Mouse (Mus musculus) lung, postnatal 14 days (tissue): ENCODE data around the gene Tcl1b1.
"Not testable (repeated sequence)": the region's sequence is repeated elsewhere in the genome, so short reads cannot be mapped to it uniquely, and the experiment has no call there.

Experiments
- DNase-seq: peaks from one replicate; pipeline ENCODE4 v3.0.0; 2021

Gene Tcl1b1

GRCm38 (mm10) chr12:105159390-105159789, at the start of gene Tcl1b1:
Tcl1b1 (plus strand) TSS chr12:105159690.
- no peak for DNase-seq

- DNase-seq, result no peak
These were observed 49.7 kb upstream of the Tcl1b1 start for GRCm38 (mm10) chr12:105109812-105110211.

GRCm38 (mm10) chr12:105112321-105112988, 47.0 kb upstream of the Tcl1b1 start:
- no peak for DNase-seq

GRCm38 (mm10) chr12:105116648-105117047, 42.8 kb upstream of the Tcl1b1 start:
- no peak for DNase-seq

GRCm38 (mm10) chr12:105125362-105125761, 34.1 kb upstream of the Tcl1b1 start:
- no peak for DNase-seq

GRCm38 (mm10) chr12:105126516-105126915, 33.0 kb upstream of the Tcl1b1 start:
- DNase-seq, result no peak

- no peak for DNase-seq
These were observed 31.9 kb upstream of the Tcl1b1 start for GRCm38 (mm10) chr12:105127607-105128006.

GRCm38 (mm10) chr12:105129494-105130205, 29.8 kb upstream of the Tcl1b1 start:
- DNase-seq, result not testable (repeated sequence)

GRCm38 (mm10) chr12:105134167-105134566, 25.3 kb upstream of the Tcl1b1 start:
- DNase-seq, result not testable (repeated sequence)

- DNase-seq, result not testable (repeated sequence)
These were observed 24.7 kb upstream of the Tcl1b1 start for GRCm38 (mm10) chr12:105134826-105135225.

- not testable (repeated sequence) for DNase-seq
These were observed 21.8 kb upstream of the Tcl1b1 start for GRCm38 (mm10) chr12:105137729-105138128.

- DNase-seq, result no peak
These were observed 16.4 kb upstream of the Tcl1b1 start for GRCm38 (mm10) chr12:105143096-105143495.

GRCm38 (mm10) chr12:105144928-105145327, 14.6 kb upstream of the Tcl1b1 start:
- not testable (repeated sequence) for DNase-seq

GRCm38 (mm10) chr12:105145714-105146113, 13.8 kb upstream of the Tcl1b1 start, which contains the start of gene Tcl1b2:
Tcl1b2 (plus strand) TSS chr12:105146014.
- DNase-seq, result no peak

GRCm38 (mm10) chr12:105155286-105155685, 4.2 kb upstream of the Tcl1b1 start:
- DNase-seq, result not testable (repeated sequence)

GRCm38 (mm10) chr12:105158842-105159241, 648 bp upstream of the Tcl1b1 start:
- DNase-seq, result no peak

- no peak for DNase-seq
These were observed 7.2 kb downstream of the Tcl1b1 start for GRCm38 (mm10) chr12:105166734-105167133.

- peak; percentile 2 for DNase-seq
These were observed 13.9 kb downstream of the Tcl1b1 start for GRCm38 (mm10) chr12:105173366-105173765.

- DNase-seq, result peak; percentile 61
These were observed 14.8 kb downstream of the Tcl1b1 start for GRCm38 (mm10) chr12:105174318-105174717.

- not testable (repeated sequence) for DNase-seq
These were observed 16.6 kb downstream of the Tcl1b1 start, which contains the start of gene Tcl1b5 for GRCm38 (mm10) chr12:105176044-105176443. Tcl1b5 (plus strand) TSS chr12:105176344.

- DNase-seq, result not testable (repeated sequence)
These were observed 21.7 kb downstream of the Tcl1b1 start for GRCm38 (mm10) chr12:105181040-105181644.

- DNase-seq, result peak; percentile 5
These were observed 29.5 kb downstream of the Tcl1b1 start for GRCm38 (mm10) chr12:105188980-105189379.

GRCm38 (mm10) chr12:105190743-105191142, 31.3 kb downstream of the Tcl1b1 start, which contains the start of gene Tcl1b3:
Tcl1b3 (plus strand) TSS chr12:105191043.
- not testable (repeated sequence) for DNase-seq
